Mouse (Mus musculus) kidney, embryonic 14.5 days (tissue): Measurements from ENCODE around the gene Pard3b. TPM values are rescaled to one million over a fixed set of nuclear protein-coding genes. Genes with fewer than 3 reads are reported as not detected.

ENCODE experiments used
- ATAC-seq: fragments of 200-750 bp; cut with Nextera tagmentation; 2 replicates; pipeline ENCODE4 v1.8.0; 2017; ENCODE audit warnings: moderate number of reproducible peaks, mild to moderate bottlenecking, moderate TSS enrichment, moderate library complexity; ENCODE audit not compliant: low FRiP score, low TSS enrichment
- H3K27ac ChIP-seq: fragments of 300-500 bp; sonication (generic); 2 replicates; pipeline ENCODE4 v1.5.1; 2014; ENCODE audit warnings: low read depth, mild to moderate bottlenecking, low read length, moderate library complexity, mixed read lengths
- H3K27me3 ChIP-seq: fragments of 300-500 bp; sonication (generic); 2 replicates; pipeline ENCODE4 v1.6.1; 2014; ENCODE audit warnings: mild to moderate bottlenecking, low read length; ENCODE audit not compliant: control insufficient read depth, insufficient read depth
- H3K36me3 ChIP-seq: fragments of 300-500 bp; sonication (generic); 2 replicates; pipeline ENCODE4 v1.6.1; 2014; ENCODE audit warnings: low read length, mixed read lengths; ENCODE audit not compliant: control insufficient read depth, insufficient read depth
- H3K4me1 ChIP-seq: fragments of 300-500 bp; sonication (generic); 2 replicates; pipeline ENCODE4 v1.6.1; 2014; ENCODE audit warnings: low read length, mixed read lengths; ENCODE audit not compliant: control insufficient read depth, insufficient read depth
- H3K4me2 ChIP-seq: fragments of 300-500 bp; sonication (generic); replicated peaks from 2 replicates; pipeline ENCODE4 v1.6.1; 2014; ENCODE audit warnings: low read depth, mild to moderate bottlenecking, low read length
- H3K4me3 ChIP-seq: fragments of 300-500 bp; sonication (generic); 2 replicates; pipeline ENCODE4 v1.5.1; 2014; ENCODE audit warnings: mild to moderate bottlenecking, low read length
- H3K9ac ChIP-seq: fragments of 300-500 bp; sonication (generic); 2 replicates; pipeline ENCODE4 v1.6.1; 2014; ENCODE audit warnings: low read depth, mild to moderate bottlenecking, low read length, moderate library complexity
- H3K9me3 ChIP-seq: fragments of 300-500 bp; sonication (generic); 2 replicates; pipeline ENCODE4 v1.6.1; 2016; ENCODE audit warnings: low read length; ENCODE audit not compliant: control insufficient read depth
- WGBS: fragments of 180-500 bp; shearing (Covaris S2); extraction: QIAGEN DNeasy Blood & Tissue Kit; methylation state at CpG from one replicate; pipeline ENCODE4 v1.1.7; 2014; 5-methylcytosine and 5-hydroxymethylcytosine counted together
- polyA plus RNA-seq: library from polyadenylated mRNA; unstranded; fragments of >200 nt; fragmentation: Nextera tagmentation; extraction: Ambion mirVana; gene quantifications from 2 replicates; pipeline ENCODE4 v1.2.1, GENCODE M21; 2014

Gene Pard3b
- polyA plus RNA-seq, 1 experiment from 2014 or later, result 22.4 TPM

DNA sequence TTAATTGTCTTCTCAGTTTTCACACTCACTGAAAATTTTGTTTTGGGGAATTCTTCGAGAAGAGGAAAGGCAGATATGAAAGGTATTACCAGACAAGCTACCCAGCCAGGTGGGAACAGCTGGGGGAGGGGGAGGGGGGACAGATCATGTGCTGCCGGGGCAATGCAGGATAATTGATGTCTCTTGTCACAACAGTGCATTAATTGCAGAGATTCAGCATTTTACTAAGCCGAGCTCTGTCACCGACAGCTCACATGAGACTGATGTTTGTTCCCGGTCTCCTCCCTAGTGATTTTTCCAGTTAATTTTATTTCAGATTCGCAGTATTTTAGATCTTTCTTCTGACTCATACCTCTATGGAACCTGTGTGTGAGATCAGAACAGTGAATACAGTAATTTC lies 850.2 kb downstream of the Pard3b start:
- no peak overlapping the region for H3K4me2 ChIP-seq
- H3K9ac ChIP-seq, result no peak overlapping the region
- 68% methylated on average over 6 of the region's 6 CpGs for WGBS
- H3K4me3 ChIP-seq, result no peak overlapping the region
- no peaks in the 10 kb centered on the region for H3K36me3 ChIP-seq
- H3K27me3 ChIP-seq, result no peaks in the 10 kb centered on the region
- H3K9me3 ChIP-seq, result no peaks in the 10 kb centered on the region
- no peaks in the 10 kb centered on the region for H3K4me1 ChIP-seq
- no peak overlapping the region for H3K27ac ChIP-seq
- ATAC-seq, result no peak

DNA sequence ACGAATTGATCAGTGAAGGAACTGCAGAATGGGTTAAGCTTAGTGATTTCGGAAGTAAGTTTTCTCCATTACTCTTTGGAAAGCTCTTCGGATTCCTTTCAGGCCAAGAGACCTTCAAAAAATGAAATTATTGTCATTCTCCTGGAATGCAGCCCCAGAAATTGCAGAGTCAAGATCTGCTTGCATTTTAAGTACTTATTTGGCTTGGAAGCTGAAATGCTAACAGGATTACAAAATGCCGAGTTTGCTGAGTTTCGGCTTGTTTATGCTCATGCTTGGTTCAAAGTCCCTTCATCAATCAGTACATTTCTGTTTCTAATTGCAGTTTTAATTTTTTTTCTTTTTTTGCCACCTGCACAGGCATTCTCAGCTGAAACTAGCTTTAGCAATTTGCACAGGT lies 860.5 kb downstream of the Pard3b start:
- WGBS, result 80% methylated on average over 5 of the region's 5 CpGs
- no peak overlapping the region for H3K4me2 ChIP-seq
- no peak overlapping the region for H3K9ac ChIP-seq
- no peak overlapping the region for H3K27ac ChIP-seq
- no peak for ATAC-seq
- H3K27me3 ChIP-seq, result no peaks in the 10 kb centered on the region
- H3K4me3 ChIP-seq, result no peak overlapping the region
- no peaks in the 10 kb centered on the region for H3K9me3 ChIP-seq
- H3K4me1 ChIP-seq, result no peaks in the 10 kb centered on the region
- H3K36me3 ChIP-seq, result no peaks in the 10 kb centered on the region

DNA sequence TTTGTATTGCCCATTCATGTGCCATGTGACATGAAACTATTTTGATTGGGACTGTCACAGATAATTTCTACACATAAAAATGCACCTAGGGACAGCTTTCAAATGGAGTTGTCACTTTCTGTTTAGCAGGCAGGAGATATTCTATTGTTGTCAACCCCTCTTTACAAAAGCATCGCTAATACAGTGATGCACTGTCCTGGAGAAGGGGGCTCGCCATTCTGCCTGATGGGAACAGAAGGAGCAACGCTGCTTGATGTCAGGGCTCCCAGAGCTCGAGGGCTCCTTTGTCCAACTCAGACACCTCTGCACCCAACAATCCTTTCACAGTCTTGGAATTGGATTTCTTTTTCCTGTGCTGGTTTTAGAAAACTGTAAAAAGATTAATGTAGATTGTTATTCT lies 871.9 kb downstream of the Pard3b start:
- Histone ChIP-seq H3K4me3 (no peak overlapping the region), H3K4me1 (no peaks in the 10 kb centered on the region), H3K4me2 (no peak overlapping the region), H3K27me3 (no peaks in the 10 kb centered on the region), H3K36me3 (no peaks in the 10 kb centered on the region), H3K27ac (no peak overlapping the region), H3K9ac (no peak overlapping the region), H3K9me3 (no peaks in the 10 kb centered on the region)
- no peak for ATAC-seq
- 94% methylated on average over 4 of the region's 4 CpGs for WGBS

DNA sequence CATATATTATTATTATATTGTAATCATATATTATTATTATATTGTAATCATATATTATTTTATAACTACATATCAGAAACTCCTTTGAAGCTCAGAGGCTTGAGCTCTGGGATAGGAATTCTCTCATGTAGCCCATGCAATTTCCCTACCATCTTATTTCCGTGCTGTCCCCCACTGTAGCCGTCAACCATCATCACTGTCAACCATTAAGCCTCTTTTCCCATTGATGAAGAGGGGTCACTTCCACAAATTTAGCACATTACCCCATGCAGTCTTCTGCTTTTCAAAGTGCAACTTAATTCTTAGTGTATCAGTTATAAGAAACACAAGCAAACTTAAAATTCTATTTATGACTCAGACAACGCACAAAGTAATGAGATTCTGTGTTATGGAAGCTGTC lies 873.1 kb downstream of the Pard3b start:
- H3K4me1 ChIP-seq, result no peaks in the 10 kb centered on the region
- H3K36me3 ChIP-seq, result no peaks in the 10 kb centered on the region
- H3K27ac ChIP-seq, result no peak overlapping the region
- WGBS, result 88% methylated on average over 3 of the region's 3 CpGs
- H3K4me2 ChIP-seq, result no peak overlapping the region
- ATAC-seq, result no peak
- no peak overlapping the region for H3K9ac ChIP-seq
- H3K4me3 ChIP-seq, result no peak overlapping the region
- no peaks in the 10 kb centered on the region for H3K27me3 ChIP-seq
- no peaks in the 10 kb centered on the region for H3K9me3 ChIP-seq

DNA sequence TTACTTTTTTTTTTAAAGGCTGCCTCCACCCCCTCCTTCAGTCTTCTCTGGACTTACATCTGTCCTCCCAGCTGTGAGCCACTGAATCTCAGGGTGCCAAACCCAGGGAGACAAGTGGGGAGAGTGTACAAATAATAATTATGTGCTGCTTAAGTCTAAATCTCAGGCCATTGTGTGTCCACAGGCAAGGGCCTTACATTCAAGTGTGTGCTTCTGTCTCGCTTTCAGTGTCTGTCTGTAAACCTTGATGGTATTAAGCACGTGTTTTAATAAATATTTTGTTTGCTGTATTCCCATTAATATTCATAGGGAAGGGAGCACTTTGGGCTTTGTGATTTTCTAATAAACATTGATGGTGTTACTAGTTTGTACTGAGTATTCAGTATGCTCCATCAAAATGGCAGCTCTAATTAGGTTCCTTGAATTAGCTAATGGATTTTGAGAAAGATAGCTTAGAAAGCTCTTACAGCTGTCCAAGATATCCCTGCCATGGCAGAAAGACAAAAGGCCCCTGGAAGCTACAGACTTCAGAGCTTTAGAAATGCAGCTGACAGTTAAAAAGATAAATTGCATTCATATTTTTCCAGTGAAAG lies 880.1 kb downstream of the Pard3b start:
- no peak for ATAC-seq
- Histone ChIP-seq H3K4me3 (no peak overlapping the region), H3K9ac (no peak overlapping the region), H3K4me2 (no peak overlapping the region), H3K4me1 (no peaks in the 10 kb centered on the region), H3K27ac (no peak overlapping the region), H3K27me3 (no peaks in the 10 kb centered on the region), H3K9me3 (no peaks in the 10 kb centered on the region), H3K36me3 (no peaks in the 10 kb centered on the region)
- WGBS, result 87% methylated on average over 2 of the region's 2 CpGs

DNA sequence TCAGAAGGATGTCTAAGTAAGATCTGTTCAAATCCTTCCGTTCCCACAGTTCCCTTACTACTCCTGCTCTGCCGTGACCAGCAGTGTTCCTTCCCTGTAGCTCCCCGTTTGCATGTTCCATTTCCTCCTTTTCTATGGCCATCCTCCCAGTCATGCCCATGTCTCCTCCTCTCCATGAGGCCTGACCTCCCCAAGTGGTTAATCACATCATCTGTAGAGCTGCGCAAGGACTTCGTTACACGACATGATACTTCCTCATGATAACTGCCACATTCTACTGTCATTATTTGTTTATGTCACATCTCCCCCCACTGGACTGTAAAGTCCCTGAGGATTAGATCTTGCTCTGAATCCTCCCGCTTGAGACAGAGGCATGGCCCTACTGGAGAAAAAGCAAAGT lies 882.7 kb downstream of the Pard3b start:
- no peaks in the 10 kb centered on the region for H3K36me3 ChIP-seq
- no peak overlapping the region for H3K4me2 ChIP-seq
- no peaks in the 10 kb centered on the region for H3K4me1 ChIP-seq
- WGBS, result 75% methylated on average over 7 of the region's 7 CpGs
- no peak overlapping the region for H3K27ac ChIP-seq
- ATAC-seq, result no peak
- H3K27me3 ChIP-seq, result no peaks in the 10 kb centered on the region
- no peak overlapping the region for H3K4me3 ChIP-seq
- no peak overlapping the region for H3K9ac ChIP-seq
- no peaks in the 10 kb centered on the region for H3K9me3 ChIP-seq

DNA sequence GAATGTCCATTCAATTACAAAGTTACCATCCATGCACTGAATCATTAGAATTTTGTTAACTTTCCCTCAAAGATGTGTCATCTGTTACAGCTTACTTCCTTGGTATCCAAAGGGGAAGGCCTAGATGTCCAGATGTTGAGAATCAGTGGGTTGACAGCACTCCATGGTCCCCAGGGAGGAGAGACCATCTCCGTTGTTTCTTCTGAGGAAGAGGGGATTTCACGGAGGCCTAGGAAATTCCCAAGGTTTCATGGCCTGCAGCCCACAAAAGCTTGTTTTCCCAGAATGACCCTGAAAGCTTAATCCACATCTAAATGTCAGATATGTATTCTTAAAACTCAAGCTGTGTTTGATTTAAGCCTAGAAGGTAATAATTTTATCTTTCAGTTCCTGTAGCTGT lies 884.1 kb downstream of the Pard3b start:
- no peak for ATAC-seq
- Histone ChIP-seq H3K4me2 (no peak overlapping the region), H3K9ac (no peak overlapping the region), H3K36me3 (no peaks in the 10 kb centered on the region), H3K4me3 (no peak overlapping the region), H3K27ac (no peak overlapping the region), H3K27me3 (no peaks in the 10 kb centered on the region), H3K4me1 (no peaks in the 10 kb centered on the region), H3K9me3 (no peaks in the 10 kb centered on the region)
- 52% methylated on average over 2 of the region's 2 CpGs for WGBS

DNA sequence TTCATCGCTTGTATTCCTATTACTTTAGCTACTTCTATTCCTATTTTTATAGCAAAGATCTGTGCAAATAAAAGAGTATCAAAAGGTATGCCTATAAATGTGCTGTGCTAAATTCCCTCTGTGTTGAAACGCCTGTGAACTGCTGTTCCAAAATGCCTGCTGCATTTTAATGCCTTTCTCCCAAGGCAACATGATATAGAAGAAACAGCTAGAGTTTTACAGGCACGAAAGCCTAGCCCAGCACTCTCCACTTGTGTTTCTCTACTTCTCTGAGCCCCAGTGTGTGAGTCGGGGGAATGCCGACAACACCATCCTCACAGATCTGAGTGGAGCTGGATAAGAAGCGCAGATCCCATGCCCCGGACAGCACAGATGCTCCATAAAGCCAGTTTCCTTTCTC lies 889.2 kb downstream of the Pard3b start:
- Histone ChIP-seq H3K4me2 (no peak overlapping the region), H3K9me3 (no peaks in the 10 kb centered on the region), H3K9ac (no peak overlapping the region), H3K4me3 (no peak overlapping the region), H3K27ac (no peak overlapping the region), H3K4me1 (no peaks in the 10 kb centered on the region), H3K27me3 (no peaks in the 10 kb centered on the region), H3K36me3 (no peaks in the 10 kb centered on the region)
- no peak for ATAC-seq
- 74% methylated on average over 7 of the region's 7 CpGs for WGBS

DNA sequence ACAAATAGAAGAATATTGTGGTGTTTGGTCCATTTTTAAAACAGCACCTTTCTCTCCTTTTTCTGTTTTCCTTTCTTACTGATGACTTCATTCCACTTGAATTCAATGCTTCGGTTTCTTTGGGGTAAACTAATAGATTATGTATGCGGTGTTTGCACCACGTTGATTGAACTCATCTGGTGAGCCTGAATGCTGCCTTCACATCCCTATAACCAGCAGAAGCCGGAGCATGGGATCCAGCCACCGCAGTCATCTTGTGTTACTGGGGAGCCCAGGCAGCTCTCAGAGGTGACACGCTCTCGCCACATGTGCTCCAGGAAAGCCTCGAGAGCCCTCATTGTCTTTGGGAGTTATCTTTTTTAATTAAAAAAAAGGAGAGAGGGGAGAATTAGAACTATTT lies 891.3 kb downstream of the Pard3b start:
- no peaks in the 10 kb centered on the region for H3K36me3 ChIP-seq
- no peak overlapping the region for H3K27ac ChIP-seq
- no peak overlapping the region for H3K4me2 ChIP-seq
- 91% methylated on average over 8 of the region's 8 CpGs for WGBS
- no peak overlapping the region for H3K9ac ChIP-seq
- no peaks in the 10 kb centered on the region for H3K27me3 ChIP-seq
- no peak for ATAC-seq
- no peak overlapping the region for H3K4me3 ChIP-seq
- H3K4me1 ChIP-seq, result no peaks in the 10 kb centered on the region
- no peaks in the 10 kb centered on the region for H3K9me3 ChIP-seq
